Mouse (Mus musculus): Measurements from ENCODE around the gene Zgrf1. TPM values are rescaled to one million over a fixed set of nuclear protein-coding genes. Genes with fewer than 3 reads are reported as not detected.

The Zgrf1 gene
- polyA plus RNA-seq, 1 experiment: 9.0 TPM

DNA sequence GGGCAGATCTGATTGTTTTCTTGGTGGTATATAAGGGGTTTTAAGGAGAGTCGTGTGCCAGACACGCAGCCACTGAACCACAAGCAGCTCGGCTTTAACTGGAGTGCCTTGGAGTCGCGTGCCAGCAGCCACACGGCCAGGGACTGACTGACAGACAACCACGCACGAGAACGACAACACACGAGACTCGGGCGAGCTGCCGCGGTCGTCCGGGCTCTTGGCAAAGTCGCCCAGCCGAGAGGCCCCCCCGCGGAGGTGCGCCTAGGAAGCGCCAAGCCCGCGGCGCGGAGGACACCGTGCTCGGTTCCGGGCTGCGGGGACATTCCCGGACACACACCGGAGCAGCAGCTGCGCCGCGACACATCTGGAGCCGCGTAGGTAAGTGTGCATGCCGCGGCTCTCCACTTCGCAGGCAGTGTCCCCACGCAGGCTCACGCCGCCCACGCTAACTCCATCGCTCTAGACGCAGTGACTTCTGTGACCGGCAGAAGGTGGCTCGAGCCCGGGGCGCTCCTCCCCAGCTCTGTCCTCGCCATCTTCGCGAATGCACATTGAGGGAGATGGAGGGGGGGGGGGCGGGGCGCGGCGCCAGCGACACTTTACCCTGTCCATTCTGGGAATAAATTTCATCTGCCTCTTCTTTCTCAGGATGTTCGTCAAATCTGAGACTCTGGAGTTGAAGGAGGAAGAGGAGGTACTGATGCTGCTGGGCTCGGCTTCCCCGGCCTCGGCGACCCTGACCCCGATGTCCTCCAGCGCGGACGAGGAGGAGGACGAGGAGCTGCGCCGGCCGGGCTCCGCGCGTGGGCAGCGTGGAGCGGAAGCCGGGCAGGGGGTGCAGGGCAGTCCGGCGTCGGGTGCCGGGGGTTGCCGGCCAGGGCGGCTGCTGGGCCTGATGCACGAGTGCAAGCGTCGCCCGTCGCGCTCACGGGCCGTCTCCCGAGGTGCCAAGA is 80.1 kb downstream of the Zgrf1 start, which contains the start of gene Neurog2:
Gene Neurog2, plus strand, starts transcription at position 56 of the 953 bp plus-strand sequence.
- H3K4me3 ChIP-seq (ENCODE audit: insufficient read depth, low read length): peak within 1 kb of the TSS; percentile 14
- H3K27ac ChIP-seq (ENCODE audit: insufficient read depth, low read length): no peak within 1 kb of the TSS
- no peaks in the 10 kb centered on the region for H3K4me1 ChIP-seq (ENCODE audit: control insufficient read depth, insufficient read depth, low read length)
- TF ChIP-seq CTCF (IDR thresholded peaks at IDR 0.05; ENCODE audit: borderline replicate concordance, insufficient read depth, low read length): no peak
- no peak for TF ChIP-seq POLR2A (IDR thresholded peaks at IDR 0.05; ENCODE audit: low read depth, low read length)

DNA sequence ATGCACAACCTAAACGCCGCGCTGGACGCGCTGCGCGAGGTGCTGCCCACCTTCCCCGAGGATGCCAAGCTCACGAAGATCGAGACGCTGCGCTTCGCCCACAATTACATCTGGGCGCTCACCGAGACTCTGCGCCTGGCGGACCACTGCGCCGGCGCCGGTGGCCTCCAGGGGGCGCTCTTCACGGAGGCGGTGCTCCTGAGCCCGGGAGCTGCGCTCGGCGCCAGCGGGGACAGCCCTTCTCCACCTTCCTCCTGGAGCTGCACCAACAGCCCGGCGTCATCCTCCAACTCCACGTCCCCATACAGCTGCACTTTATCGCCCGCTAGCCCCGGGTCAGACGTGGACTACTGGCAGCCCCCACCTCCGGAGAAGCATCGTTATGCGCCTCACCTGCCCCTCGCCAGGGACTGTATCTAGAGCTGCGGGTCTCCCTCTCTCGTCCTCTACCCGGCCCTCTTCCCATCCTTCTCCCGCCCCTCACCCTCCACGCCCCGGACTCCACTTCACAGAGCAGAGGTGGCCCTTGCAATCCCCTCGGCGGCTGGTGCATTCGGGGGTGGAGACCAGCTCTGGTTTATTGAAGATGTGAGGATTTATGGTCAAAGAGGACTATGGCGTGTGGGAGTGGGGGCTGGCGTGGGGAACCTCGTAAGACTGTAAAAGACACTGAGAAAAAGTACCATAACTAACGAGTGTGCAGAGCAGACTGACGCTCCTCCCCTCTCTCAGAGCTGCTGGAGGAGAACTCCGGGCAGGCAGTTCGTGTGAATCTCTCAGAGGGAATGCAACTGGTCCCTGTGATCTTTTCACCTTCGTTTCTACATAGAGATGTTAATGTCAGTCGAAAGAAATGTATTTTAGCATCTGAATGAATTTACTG is 81.1 kb downstream of the Zgrf1 start:
- H3K4me3 ChIP-seq (ENCODE audit: insufficient read depth, low read length): 0 out of 2 replicates have a peak overlapping the region, but pooled peaks have one; percentile 9
- no peaks in the 10 kb centered on the region for H3K4me1 ChIP-seq (ENCODE audit: control insufficient read depth, insufficient read depth, low read length)
- no peak overlapping the region for H3K27ac ChIP-seq (ENCODE audit: insufficient read depth, low read length)
- TF ChIP-seq CTCF (IDR thresholded peaks at IDR 0.05; ENCODE audit: borderline replicate concordance, insufficient read depth, low read length) (peak; percentile 60), POLR2A (IDR thresholded peaks at IDR 0.05; ENCODE audit: low read depth, low read length) (no peak)

DNA sequence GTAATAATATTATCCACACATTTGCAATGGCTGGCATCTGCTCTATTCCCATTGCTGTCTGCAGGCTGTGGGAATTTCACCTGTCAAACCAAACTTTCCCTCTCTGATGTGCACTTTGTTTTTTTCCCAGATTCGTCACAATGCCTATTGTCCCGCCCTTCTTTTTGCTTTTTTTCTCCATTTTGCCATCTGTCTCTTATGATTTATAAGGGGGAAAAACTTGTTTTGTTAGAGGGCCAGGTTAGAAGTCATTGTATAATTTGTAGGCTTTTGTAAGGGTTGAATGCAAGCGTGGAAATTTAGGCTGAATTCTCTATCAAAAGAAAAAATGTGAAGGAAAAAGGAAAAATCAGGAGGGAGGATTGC is 81.7 kb downstream of the Zgrf1 start:
- TF ChIP-seq POLR2A (IDR thresholded peaks at IDR 0.05; ENCODE audit: low read depth, low read length) (no peak), CTCF (IDR thresholded peaks at IDR 0.05; ENCODE audit: borderline replicate concordance, insufficient read depth, low read length) (no peak)

DNA sequence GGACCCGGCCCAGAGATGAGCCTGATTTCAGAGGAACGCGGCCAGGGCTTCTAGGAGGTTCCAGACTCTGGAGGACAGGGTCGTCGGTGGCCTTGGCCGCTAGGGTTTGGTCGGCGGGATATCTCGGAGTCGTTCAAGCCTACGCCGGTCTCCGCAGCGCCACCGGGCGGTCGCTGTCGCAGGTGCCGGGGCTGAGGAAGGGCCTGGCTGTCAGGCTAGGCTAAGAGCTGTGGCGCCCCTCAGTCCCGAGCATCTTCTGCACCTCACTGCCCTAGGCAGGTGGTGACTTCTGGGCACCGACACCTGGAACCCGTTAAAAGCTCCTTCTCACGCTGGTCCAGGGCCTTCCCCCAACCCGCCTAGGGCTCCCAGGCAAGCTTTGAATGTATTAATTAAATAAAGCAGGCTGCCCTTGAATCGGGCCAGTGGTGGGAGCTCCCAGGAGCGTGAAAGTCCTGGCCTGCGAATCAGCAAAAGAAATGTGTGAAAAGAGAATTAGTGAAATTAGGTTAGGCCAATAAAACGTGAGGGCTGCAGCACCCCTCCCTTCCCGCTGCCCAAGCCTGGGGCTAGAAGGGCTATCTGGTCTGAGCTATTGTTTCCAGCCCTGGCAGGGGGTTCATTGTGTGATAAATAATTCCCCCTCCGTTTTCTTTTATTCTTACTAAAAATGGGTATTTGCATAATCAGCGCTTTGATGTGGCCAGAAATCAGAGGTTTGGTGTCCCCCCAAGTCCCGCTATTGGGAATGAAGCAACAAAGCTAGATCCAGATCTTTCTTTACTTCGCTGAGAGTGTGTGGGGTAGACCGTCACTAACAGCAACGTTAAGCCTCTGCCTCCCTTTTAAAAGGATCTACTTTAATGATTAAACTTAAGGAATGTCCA is 86.8 kb downstream of the Zgrf1 start:
- TF ChIP-seq POLR2A (IDR thresholded peaks at IDR 0.05; ENCODE audit: low read depth, low read length) (no peak), CTCF (IDR thresholded peaks at IDR 0.05; ENCODE audit: borderline replicate concordance, insufficient read depth, low read length) (peak; percentile 27; the same call in 1 of the 2 replicates)
- Histone ChIP-seq H3K4me3 (ENCODE audit: insufficient read depth, low read length) (no peak overlapping the region), H3K27ac (ENCODE audit: insufficient read depth, low read length) (no peak overlapping the region), H3K4me1 (ENCODE audit: control insufficient read depth, insufficient read depth, low read length) (0 out of 2 replicates have a peak, but pooled peaks cover 2% of the 10 kb centered on the region)

More for the DNA sequence above, 81.7 kb downstream of the Zgrf1 start:
- H3K4me3 ChIP-seq (ENCODE audit: insufficient read depth, low read length): no peak overlapping the region
- no peaks in the 10 kb centered on the region for H3K4me1 ChIP-seq (ENCODE audit: control insufficient read depth, insufficient read depth, low read length)
- no peak overlapping the region for H3K27ac ChIP-seq (ENCODE audit: insufficient read depth, low read length)

DNA sequence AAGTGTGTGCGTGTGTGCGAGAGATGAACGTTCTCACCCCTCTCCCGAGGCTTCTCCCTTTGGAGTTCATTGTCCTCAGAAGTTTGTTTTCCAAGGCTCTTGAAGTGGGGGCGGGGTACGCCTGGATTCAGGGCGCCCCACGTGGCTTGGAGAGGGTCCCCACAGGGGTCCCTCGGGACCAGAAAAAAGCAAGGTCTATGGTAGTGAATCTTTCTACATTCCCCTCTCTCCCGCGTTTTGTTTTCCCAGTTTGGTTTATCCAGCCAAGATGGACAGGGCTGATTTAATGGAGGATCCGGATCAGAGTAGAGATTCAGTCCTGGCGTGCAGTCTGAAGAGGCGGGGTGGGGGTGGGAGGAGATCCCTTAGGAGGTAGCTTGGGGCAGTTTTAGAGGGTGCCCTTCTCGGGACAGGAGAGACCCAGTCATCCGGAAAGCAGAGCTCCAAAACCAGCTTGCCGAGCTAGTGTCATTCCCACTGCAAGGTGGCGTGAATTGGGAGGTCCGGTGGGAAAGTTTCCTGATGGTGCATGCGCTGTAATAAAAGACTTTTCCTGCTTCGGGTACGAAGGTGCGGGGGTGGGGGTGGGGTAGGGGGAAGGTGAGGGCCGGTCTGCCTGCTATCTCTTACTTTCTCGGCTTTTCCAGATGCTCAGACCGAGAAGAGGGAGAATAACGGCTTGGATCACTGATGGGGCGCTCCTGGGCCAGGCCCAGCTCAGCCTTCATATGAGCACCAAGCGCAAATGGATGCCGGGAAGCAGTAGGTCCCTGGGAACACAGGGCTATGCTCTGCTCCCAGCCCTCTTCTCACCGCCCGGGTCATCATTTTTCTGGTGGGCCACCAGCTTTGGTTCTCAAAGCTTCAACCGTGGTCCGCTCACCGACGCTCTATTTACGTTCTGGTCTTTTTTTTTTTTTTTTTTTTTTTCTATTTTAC is 87.7 kb downstream of the Zgrf1 start:
- H3K4me1 ChIP-seq (ENCODE audit: control insufficient read depth, insufficient read depth, low read length): 0 out of 2 replicates have a peak, but pooled peaks cover 2% of the 10 kb centered on the region
- no peak overlapping the region for H3K27ac ChIP-seq (ENCODE audit: insufficient read depth, low read length)
- TF ChIP-seq POLR2A (IDR thresholded peaks at IDR 0.05; ENCODE audit: low read depth, low read length) (no peak), CTCF (IDR thresholded peaks at IDR 0.05; ENCODE audit: borderline replicate concordance, insufficient read depth, low read length) (no peak)
- H3K4me3 ChIP-seq (ENCODE audit: insufficient read depth, low read length): no peak overlapping the region

DNA sequence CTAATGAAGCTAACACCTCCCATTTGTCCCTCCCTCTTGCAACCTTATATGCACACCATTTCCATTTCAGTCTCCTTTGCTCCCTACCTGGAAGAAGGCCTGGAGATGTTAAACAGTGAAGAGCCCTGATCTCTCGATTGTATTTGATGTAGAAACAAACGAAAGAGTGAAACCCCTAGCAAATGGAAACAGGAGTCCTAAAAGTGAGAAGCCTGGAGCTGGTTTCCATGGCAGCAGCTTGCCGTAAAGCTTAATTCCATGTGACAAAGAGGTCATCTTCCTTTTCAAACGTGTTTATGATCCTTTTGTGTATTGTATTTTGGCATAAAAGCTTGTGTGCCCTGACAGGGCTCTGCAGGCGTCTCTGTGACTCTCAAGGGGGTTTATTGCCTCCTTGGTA is 88.9 kb downstream of the Zgrf1 start:
- Histone ChIP-seq H3K4me1 (ENCODE audit: control insufficient read depth, insufficient read depth, low read length) (0 out of 2 replicates have a peak, but pooled peaks cover 2% of the 10 kb centered on the region), H3K4me3 (ENCODE audit: insufficient read depth, low read length) (no peak overlapping the region), H3K27ac (ENCODE audit: insufficient read depth, low read length) (no peak overlapping the region)
- TF ChIP-seq CTCF (IDR thresholded peaks at IDR 0.05; ENCODE audit: borderline replicate concordance, insufficient read depth, low read length) (no peak), POLR2A (IDR thresholded peaks at IDR 0.05; ENCODE audit: low read depth, low read length) (no peak)

DNA sequence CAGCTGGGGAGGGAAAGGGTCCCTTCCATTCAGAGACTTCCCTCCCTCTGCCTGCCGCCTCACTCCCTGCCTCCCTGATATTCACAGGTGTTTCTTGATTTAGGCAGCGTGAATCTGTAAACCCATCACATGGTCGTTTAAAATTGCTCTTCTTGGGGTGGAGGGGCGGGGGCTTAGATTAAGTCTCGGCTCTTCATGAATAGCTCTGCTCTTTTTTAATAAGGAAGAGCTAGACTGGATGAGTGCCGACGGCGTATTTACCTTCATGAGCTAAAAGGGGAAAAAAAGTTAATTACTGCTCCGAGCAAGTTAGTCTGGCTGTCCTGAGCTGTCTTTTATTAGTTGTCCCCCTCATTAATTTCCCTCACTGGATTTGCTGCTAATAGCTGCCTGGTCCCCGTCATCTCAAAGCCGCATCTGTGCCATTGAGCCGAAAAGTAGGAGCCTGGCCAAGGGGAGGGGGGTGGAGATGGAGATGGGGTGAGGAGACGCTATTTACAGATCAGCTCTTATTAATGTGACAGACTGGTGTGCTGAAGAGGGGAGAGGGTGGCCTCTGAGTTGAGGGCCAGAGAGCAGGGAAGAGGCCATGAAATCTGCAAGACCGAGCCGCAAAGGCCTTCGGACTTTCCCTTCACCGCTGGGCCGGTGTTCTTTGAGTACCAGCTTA is 93.0 kb downstream of the Zgrf1 start:
- no peak for TF ChIP-seq CTCF (IDR thresholded peaks at IDR 0.05; ENCODE audit: borderline replicate concordance, insufficient read depth, low read length)
- no peak for TF ChIP-seq POLR2A (IDR thresholded peaks at IDR 0.05; ENCODE audit: low read depth, low read length)
- Histone ChIP-seq H3K27ac (ENCODE audit: insufficient read depth, low read length) (no peak overlapping the region), H3K4me3 (ENCODE audit: insufficient read depth, low read length) (no peak overlapping the region), H3K4me1 (ENCODE audit: control insufficient read depth, insufficient read depth, low read length) (no peaks in the 10 kb centered on the region)

Measured in embryonic fibroblast, embryonic 13.5 days (primary cell).